Mouse (Mus musculus) stomach, embryonic 14.5 days (tissue): ENCODE measurements around the gene Inca1. TPM values are rescaled to one million over a fixed set of nuclear protein-coding genes. Genes with fewer than 3 reads are reported as not detected.
A peak's percentile ranks its signal among the peaks of the same experiment; 100 is the strongest.

Experiments used
- ATAC-seq: fragments of 200-750 bp; cut with Nextera tagmentation; 2 replicates; pipeline ENCODE4 v1.8.0; 2017; ENCODE audit warnings: low read depth, moderate TSS enrichment; ENCODE audit not compliant: insufficient number of reproducible peaks, insufficient read depth, low FRiP score
- H3K27ac ChIP-seq: fragments of 300-500 bp; sonication (generic); 2 replicates; pipeline ENCODE4 v1.5.1; 2014; ENCODE audit warnings: mild to moderate bottlenecking, low read length, moderate library complexity, mixed read lengths
- H3K27me3 ChIP-seq: fragments of 300-500 bp; sonication (generic); 2 replicates; pipeline ENCODE4 v1.6.1; 2014; ENCODE audit warnings: low read length, control low read depth, mixed read lengths; ENCODE audit not compliant: control insufficient read depth, insufficient read depth
- H3K36me3 ChIP-seq: fragments of 300-500 bp; sonication (generic); 2 replicates; pipeline ENCODE4 v1.6.1; 2014; ENCODE audit warnings: mild to moderate bottlenecking, control low read depth, low read length, moderate library complexity, mixed read lengths; ENCODE audit not compliant: control insufficient read depth, insufficient read depth
- H3K4me1 ChIP-seq: fragments of 300-500 bp; sonication (generic); 2 replicates; pipeline ENCODE4 v1.6.1; 2014; ENCODE audit warnings: low read length, control low read depth, mixed read lengths; ENCODE audit not compliant: control insufficient read depth, insufficient read depth
- H3K4me2 ChIP-seq: fragments of 300-500 bp; sonication (generic); replicated peaks from 2 replicates; pipeline ENCODE4 v1.6.1; 2014; ENCODE audit warnings: low read depth, low read length, control low read depth
- H3K4me3 ChIP-seq: fragments of 300-500 bp; sonication (generic); 2 replicates; pipeline ENCODE4 v1.5.1; 2014; ENCODE audit warnings: low read depth, low read length, control low read depth
- H3K9ac ChIP-seq: fragments of 300-500 bp; sonication (generic); replicated peaks from 2 replicates; pipeline ENCODE4 v1.6.1; 2014; ENCODE audit warnings: low read depth, mild to moderate bottlenecking, control low read depth, low read length, moderate library complexity, mixed read lengths
- H3K9me3 ChIP-seq: fragments of 300-500 bp; sonication (generic); 2 replicates; pipeline ENCODE4 v1.6.1; 2016; ENCODE audit warnings: low read depth, low read length, control low read depth; ENCODE audit not compliant: control insufficient read depth
- WGBS: fragments of 180-500 bp; shearing (Covaris S2); extraction: QIAGEN DNeasy Blood & Tissue Kit; methylation state at CpG from one replicate; pipeline ENCODE4 v1.1.7; 2014; 5-methylcytosine and 5-hydroxymethylcytosine counted together
- polyA plus RNA-seq: library from polyadenylated mRNA; unstranded; fragments of >200 nt; fragmentation: Nextera tagmentation; extraction: Ambion mirVana; gene quantifications from 2 replicates; pipeline ENCODE4 v1.2.1, GENCODE M21; 2014

Inca1 gene
- polyA plus RNA-seq, 1 experiment from 2014 or later, result 1.0 TPM

GRCm38 (mm10) chr11:70681170-70681569 is 18.8 kb downstream of the Inca1 start:
- no peak for ATAC-seq
- Histone ChIP-seq H3K9ac (no peak overlapping the region), H3K27ac (no peak overlapping the region), H3K4me2 (no peak overlapping the region), H3K36me3 (peaks cover 37% of the 10 kb centered on the region), H3K4me3 (no peak overlapping the region), H3K9me3 (no peaks in the 10 kb centered on the region), H3K4me1 (peaks cover 6% of the 10 kb centered on the region), H3K27me3 (no peaks in the 10 kb centered on the region)
- 62% methylated on average over 12 of the region's 12 CpGs for WGBS

- Histone ChIP-seq H3K4me3 (no peak overlapping the region), H3K36me3 (peaks cover 47% of the 10 kb centered on the region), H3K9me3 (no peaks in the 10 kb centered on the region), H3K9ac (no peak overlapping the region), H3K4me2 (no peak overlapping the region), H3K4me1 (peaks cover 6% of the 10 kb centered on the region), H3K27me3 (no peaks in the 10 kb centered on the region), H3K27ac (no peak overlapping the region)
- no peak for ATAC-seq
- WGBS, result 90% methylated on average over 8 of the region's 8 CpGs
These were observed 20.1 kb downstream of the Inca1 start for GRCm38 (mm10) chr11:70679894-70680293.

GRCm38 (mm10) chr11:70679361-70679760 is 20.6 kb downstream of the Inca1 start:
- Histone ChIP-seq H3K9ac (no peak overlapping the region), H3K4me3 (no peak overlapping the region), H3K4me1 (peaks cover 6% of the 10 kb centered on the region), H3K27me3 (no peaks in the 10 kb centered on the region), H3K4me2 (no peak overlapping the region), H3K9me3 (no peaks in the 10 kb centered on the region), H3K27ac (no peak overlapping the region), H3K36me3 (peaks cover 44% of the 10 kb centered on the region)
- ATAC-seq, result no peak
- 91% methylated on average over 8 of the region's 8 CpGs for WGBS

GRCm38 (mm10) chr11:70678576-70678975 is 21.4 kb downstream of the Inca1 start:
- H3K27me3 ChIP-seq, result no peaks in the 10 kb centered on the region
- WGBS, result 82% methylated on average over 2 of the region's 2 CpGs
- H3K4me3 ChIP-seq, result no peak overlapping the region
- peaks cover 6% of the 10 kb centered on the region for H3K4me1 ChIP-seq
- H3K9me3 ChIP-seq, result no peaks in the 10 kb centered on the region
- H3K9ac ChIP-seq, result no peak overlapping the region
- H3K4me2 ChIP-seq, result no peak overlapping the region
- H3K27ac ChIP-seq, result no peak overlapping the region
- H3K36me3 ChIP-seq, result peaks cover 44% of the 10 kb centered on the region
- ATAC-seq, result no peak

GRCm38 (mm10) chr11:70678092-70678491 is 21.9 kb downstream of the Inca1 start:
- Histone ChIP-seq H3K27me3 (no peaks in the 10 kb centered on the region), H3K4me2 (no peak overlapping the region), H3K36me3 (peaks cover 44% of the 10 kb centered on the region), H3K27ac (no peak overlapping the region), H3K9me3 (no peaks in the 10 kb centered on the region), H3K4me1 (peaks cover 6% of the 10 kb centered on the region), H3K4me3 (no peak overlapping the region), H3K9ac (no peak overlapping the region)
- WGBS, result 76% methylated on average over 9 of the region's 9 CpGs
- ATAC-seq, result no peak

- Histone ChIP-seq H3K36me3 (peaks cover 30% of the 10 kb centered on the region), H3K4me2 (no peak overlapping the region), H3K9me3 (no peaks in the 10 kb centered on the region), H3K9ac (no peak overlapping the region), H3K4me1 (peaks cover 12% of the 10 kb centered on the region), H3K27ac (no peak overlapping the region), H3K27me3 (no peaks in the 10 kb centered on the region), H3K4me3 (no peak overlapping the region)
- ATAC-seq, result no peak
- 67% methylated on average over 11 of the region's 11 CpGs for WGBS
These were observed 25.5 kb downstream of the Inca1 start for GRCm38 (mm10) chr11:70674501-70674900.

GRCm38 (mm10) chr11:70674014-70674413 is 25.9 kb downstream of the Inca1 start:
- no peak for ATAC-seq
- 85% methylated on average over 6 of the region's 6 CpGs for WGBS
- peaks cover 27% of the 10 kb centered on the region for H3K36me3 ChIP-seq

GRCm38 (mm10) chr11:70671333-70672047 is 28.5 kb downstream of the Inca1 start:
- H3K9me3 ChIP-seq, result no peaks in the 10 kb centered on the region
- 84% methylated on average over 16 of the region's 16 CpGs for WGBS
- H3K9ac ChIP-seq, result no peak overlapping the region
- H3K36me3 ChIP-seq, result peaks cover 19% of the 10 kb centered on the region
- H3K4me2 ChIP-seq, result 0 out of 2 replicates have a peak overlapping the region, but pooled peaks have one; percentile 81
- ATAC-seq, result no peak
- no peaks in the 10 kb centered on the region for H3K27me3 ChIP-seq
- peaks cover 19% of the 10 kb centered on the region for H3K4me1 ChIP-seq
- H3K4me3 ChIP-seq, result no peak overlapping the region
- no peak overlapping the region for H3K27ac ChIP-seq

More at GRCm38 (mm10) chr11:70674014-70674413, 25.9 kb downstream of the Inca1 start:
- Histone ChIP-seq H3K4me1 (peaks cover 12% of the 10 kb centered on the region), H3K9me3 (no peaks in the 10 kb centered on the region), H3K27me3 (no peaks in the 10 kb centered on the region), H3K27ac (no peak overlapping the region), H3K4me2 (no peak overlapping the region), H3K9ac (no peak overlapping the region), H3K4me3 (no peak overlapping the region)

- Histone ChIP-seq H3K4me2 (peak overlapping the region; percentile 81), H3K4me3 (peak overlapping the region; percentile 64), H3K27me3 (no peaks in the 10 kb centered on the region), H3K4me1 (peaks cover 19% of the 10 kb centered on the region), H3K9ac (peak overlapping the region; percentile 65), H3K9me3 (no peaks in the 10 kb centered on the region), H3K36me3 (peaks cover 9% of the 10 kb centered on the region), H3K27ac (peak overlapping the region; percentile 98)
- WGBS, result 42% methylated on average over 14 of the region's 14 CpGs
- no peak for ATAC-seq
These were observed 29.5 kb downstream of the Inca1 start for GRCm38 (mm10) chr11:70670483-70670882.
